Mouse (Mus musculus): ENCODE results near the gene Golga1.

GRCm38 (mm10) chr2:38988929-38989328, 76.4 kb downstream of the Golga1 start:
- no peak for TF ChIP-seq CTCF (IDR thresholded peaks at IDR 0.05; ENCODE audit: extremely low read depth, insufficient read depth, insufficient read length, insufficient replicate concordance)
- TF ChIP-seq POLR2A (IDR thresholded peaks at IDR 0.05; ENCODE audit: low read depth, low read length): no peak
